Mouse (Mus musculus): ENCODE results near the gene Alyref.
"Not testable (repeated sequence)": the region's sequence is repeated elsewhere in the genome, so short reads cannot be mapped to it uniquely, and the experiment has no call there.

The Alyref gene

DNA sequence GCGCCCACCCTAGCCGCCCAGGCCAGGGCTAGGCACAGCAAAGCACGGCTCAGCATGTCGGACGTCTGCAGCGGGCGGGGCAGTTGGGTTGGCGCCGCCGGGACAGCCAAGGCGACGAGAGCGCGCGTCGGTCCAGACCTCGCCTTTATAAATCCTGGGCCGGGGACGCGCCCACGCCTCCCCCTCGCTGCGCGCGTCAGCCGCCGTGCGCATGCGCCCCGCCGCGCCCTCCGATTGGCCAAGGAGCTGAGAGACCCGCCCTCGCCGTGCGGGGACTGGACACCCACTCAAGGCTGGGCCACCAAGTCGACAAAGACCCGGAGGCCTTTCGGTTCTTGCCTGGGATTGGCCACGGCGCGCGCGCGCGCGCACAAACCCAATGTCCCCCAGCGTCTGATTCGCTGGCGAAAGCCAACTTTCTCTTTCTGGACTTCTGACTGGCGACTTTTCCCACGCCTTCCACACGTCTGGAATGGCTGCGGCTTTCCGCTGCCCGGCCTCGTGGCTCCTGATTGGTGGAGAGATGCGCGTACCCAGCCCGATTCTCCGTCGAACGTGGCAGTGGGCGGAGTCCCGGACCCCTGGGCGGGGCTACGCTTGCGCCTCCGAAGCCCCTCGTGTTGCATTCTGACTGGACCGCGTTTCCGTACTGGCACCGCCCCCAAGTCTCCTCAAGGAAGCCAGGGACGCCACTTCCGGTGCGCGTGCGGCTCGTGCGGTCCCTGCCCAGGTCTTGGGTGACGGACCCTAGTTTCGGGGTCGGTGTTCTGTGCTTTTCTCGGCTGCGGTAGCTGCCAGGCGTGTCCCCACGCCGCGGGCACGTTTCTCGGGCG is 25.2 kb downstream of the Alyref start, which contains the start of gene P4hb:
Gene P4hb (minus strand): TSS at position 502 of the 833 bp plus-strand sequence.
- DNase-seq, result peak; percentile 100

DNA sequence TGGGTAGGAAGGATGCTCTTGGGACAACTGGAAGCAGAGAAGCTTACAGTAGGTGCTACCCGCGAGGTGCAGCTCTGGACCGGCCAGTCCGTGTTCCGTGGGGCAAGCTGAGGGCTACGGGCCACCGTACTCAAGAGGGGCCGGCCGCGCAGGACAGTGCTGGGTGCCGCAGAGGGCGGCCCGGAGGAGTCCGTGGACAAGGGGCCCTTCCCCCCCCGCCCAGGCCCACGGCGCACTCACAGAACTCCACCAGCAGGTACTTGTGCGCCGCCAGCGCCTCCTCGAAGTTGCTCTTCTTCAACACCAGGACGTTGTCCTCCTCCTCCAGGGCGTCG is 25.8 kb downstream of the Alyref start:
- peak in 1 of 2 experiments; percentile 41 for DNase-seq

DNA sequence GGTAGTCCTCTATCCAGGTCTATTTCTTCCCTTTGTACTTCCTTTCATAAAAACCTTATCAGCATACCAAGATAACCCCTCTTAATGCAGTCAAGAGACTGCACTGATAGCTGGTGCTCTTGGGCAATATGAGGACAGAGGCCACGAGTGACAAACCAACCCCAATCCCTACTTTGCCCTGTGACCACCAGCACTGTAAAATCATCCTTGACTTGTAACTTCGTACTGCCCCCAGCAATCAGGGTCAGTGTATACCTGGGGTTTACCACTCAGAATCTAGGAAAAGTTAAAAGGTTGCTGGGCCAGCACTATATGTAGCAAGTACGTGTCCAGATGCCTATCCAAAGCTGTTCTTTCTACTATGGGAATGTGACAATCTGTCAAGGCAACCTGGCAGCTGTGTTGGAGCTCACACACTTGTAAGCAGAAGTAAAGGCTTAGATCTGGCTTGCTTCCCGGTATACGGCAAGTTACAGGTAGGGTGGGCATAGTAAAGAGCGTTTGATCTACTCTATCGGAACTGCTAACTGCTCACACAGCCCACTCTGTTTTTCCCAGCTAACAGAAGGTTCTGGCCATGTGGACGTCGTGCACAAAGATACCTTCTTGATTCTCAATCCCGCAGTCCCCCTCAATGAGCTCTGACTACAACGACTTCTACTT is 26.3 kb downstream of the Alyref start:
- no peak for DNase-seq

GRCm38 (mm10) chr11:120571122-120571521 is 27.0 kb downstream of the Alyref start:
- no peak for DNase-seq

- DNase-seq, result no peak
Observed at GRCm38 (mm10) chr11:120568324-120568723, 29.8 kb downstream of the Alyref start.

- DNase-seq, result no peak
Observed at GRCm38 (mm10) chr11:120565114-120565513, 33.1 kb downstream of the Alyref start.

DNA sequence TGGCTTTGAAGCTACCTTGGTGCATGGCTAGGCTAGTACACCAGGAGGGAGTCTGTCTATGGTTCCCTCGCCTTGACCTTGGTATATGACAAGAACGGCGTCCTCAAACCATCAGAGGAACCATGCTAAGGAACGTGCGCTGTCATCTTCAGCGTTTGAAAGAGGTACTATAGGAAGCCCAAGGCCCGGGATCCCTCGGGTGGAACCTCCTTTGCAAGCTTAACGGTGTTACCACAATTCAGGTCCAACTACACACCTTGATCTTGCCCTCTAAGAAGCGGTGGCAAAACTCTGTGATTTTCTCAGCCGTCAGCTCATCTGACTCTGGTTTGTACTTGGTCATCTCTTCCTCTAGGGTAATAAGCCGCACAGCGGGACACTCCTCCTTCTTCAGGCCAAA is 35.2 kb downstream of the Alyref start:
- no peak for DNase-seq

DNA sequence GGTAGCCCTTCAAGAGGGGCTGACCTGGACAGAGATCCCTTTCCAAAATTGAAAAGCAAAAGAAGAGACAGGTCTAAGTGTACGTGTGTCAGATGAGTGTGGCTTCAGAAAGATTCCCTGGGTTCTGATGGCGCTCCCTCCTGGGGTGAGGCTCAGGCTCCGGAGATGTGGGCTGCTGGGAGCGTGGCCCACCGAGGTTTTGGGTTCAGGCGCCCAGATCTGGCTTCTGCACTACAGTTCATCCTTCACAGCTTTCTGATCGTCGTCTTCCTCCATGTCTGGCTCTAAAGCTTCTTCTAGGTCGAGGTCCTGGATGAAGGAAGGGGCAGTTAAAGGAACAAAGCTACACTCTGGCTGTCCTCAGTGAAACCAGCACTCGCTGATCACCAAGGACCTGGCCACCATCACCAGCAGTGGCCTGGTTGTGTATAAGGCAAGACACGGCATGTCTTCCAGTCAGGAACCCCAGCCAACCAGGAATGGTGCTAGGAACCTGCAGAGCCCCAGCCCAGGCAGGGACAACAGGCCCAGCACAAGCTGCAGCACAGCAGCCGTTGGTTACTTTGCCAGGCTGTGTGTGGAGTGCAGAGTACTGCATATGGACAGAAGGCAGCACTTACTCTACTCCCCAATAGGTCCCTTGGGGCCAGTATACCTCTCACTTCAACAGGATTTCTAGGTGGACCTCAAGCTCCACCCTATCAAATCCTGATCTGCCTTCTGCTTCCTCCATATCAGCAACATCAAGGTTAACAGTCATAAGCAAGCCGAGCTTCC is 37.0 kb downstream of the Alyref start:
- no peak for DNase-seq

GRCm38 (mm10) chr11:120558843-120559242 is 39.3 kb downstream of the Alyref start:
- not testable (repeated sequence) for DNase-seq

DNA sequence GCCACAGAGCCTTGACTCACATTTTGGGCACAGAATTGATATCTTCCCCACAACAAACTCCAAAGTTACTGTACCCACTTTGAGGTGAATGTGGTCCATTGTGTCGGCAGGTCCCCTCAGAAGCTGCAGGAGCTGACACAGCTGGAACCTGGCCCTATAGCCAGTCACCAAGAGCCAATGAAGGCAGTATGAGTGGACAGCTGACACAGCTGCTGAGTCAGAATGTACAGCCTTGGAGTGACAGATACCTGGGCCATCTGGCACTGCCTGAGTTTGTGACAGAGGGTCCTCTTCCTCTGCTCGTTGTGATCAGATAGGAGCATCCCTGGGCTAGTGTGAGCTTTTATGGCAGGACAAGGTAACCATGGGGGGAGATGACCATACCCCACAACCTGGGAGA is 42.9 kb downstream of the Alyref start:
- DNase-seq, result no peak

DNA sequence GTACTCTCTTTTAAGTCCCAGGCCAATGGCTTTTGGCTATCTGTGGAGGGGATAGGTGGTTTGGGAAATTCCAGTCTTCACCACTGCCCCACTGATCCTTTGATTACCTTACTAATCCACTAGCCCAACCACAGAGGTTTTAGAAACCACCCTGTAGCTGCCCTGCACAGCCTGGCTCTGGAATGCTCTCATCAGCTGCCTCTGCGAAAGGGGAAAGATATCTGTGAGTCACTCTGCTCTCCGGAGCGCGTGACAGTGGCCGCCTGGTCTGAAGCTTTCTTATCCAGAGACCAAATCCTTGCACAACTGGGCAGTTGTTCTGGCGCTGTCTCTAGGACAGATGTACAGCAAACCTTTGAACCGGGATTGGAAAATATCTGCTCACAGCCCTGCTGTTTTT is 43.3 kb downstream of the Alyref start:
- no peak for DNase-seq

DNA sequence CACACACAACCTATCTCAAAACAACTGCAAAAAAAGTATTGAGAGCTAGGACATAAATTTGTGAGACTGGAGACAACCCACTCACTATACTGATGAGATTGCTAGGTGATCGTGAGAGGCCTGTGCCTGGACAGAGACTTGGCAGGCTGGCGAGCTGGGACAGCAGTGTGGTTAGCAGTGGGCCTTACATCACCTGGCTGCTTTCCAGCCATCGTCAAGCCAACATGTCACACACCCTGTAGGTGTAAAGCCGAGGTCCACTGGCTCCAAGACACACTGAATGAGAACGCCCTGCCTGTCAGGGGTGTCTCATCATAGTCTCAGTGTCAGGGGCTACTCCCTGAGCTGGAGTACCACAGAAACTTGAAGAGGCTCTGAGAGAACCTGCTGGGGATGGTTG is 45.4 kb downstream of the Alyref start:
- no peak for DNase-seq

GRCm38 (mm10) chr11:120550810-120551440 is 47.2 kb downstream of the Alyref start, which contains the start of gene Ppp1r27:
TSS of gene Ppp1r27 (minus strand) at chr11:120551132.
- no peak for DNase-seq

DNA sequence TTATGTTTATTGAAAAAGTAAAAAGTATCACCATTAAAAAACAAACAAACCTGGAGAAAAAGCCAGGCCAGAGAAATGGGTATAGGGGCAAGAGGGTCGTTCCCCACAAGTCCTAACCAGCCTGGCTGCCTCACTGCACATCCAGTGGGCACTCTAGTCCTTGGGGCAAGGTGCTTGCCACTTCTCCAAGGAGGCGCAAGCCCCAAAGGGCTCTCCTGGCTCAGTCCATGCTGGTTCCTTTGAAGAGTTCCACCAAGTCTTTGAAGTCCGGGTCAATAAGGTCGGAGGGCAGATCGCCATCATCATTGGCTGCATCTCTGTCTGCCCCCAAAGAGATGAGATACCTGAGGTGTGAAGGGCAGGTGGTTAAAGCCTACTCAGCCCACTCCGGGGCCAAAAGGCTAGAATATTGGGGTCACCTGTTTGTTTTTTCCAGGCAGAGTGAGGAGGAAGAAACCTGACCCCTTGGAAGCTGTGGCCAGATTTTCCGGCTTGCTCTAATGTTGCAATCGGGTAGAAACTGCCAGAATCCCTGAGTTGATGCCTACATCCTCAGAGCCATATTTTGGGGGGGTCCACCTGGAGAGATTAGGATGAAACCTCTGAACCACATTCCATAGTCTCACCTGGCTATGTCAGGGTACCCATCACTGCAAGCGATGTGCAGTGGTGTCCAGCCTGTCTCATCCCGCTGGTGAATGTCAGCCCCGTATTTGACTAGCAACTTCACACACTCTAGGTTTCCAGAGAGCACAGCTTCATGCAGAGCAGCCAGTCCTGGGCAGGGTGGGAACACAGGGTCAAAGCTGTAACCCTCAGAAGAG is 48.0 kb downstream of the Alyref start:
- DNase-seq, result no peak

DNA sequence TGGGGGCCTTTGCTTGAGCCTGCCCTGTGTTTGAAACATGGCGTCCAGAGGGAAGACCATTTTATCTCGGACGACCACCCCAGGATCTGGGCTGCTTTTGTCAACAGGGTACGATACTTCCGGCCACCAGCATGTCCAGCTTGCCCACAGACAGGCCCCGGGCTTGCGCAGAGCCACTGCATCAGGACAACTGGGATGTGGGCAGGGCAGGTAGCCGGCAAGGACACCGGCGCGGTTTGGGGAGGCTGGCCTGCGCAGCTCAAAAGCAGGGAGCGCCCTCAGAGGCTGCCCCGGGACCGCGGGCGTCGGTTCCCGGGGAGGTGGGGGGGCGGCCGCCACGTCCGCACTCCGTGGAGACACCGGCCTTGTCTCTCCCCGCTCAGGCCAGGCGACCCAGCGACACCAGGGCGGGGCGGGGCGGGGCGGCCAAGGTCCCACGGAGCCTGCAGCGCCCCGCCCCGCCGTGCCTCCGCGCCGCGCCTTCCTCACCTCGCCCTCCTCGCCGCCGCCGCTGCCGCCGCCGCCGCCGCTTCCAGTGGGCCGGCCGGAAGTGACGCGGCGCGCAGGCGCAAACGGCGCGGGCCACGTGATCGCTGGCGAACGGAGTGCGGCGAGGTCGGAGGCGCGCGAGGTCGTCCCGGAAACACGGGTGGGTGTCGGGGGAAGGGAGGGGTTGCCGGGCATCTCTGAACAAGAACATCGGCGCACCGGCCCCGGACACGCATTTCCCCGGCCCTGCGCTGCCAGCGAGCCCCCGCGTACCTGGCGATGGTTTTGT is 48.8 kb downstream of the Alyref start, which contains the start of gene Mcrip1:
Gene Mcrip1 (minus strand): TSS at position 560 of the 778 bp plus-strand sequence.
- peak; percentile 96 to 97 for DNase-seq

DNA sequence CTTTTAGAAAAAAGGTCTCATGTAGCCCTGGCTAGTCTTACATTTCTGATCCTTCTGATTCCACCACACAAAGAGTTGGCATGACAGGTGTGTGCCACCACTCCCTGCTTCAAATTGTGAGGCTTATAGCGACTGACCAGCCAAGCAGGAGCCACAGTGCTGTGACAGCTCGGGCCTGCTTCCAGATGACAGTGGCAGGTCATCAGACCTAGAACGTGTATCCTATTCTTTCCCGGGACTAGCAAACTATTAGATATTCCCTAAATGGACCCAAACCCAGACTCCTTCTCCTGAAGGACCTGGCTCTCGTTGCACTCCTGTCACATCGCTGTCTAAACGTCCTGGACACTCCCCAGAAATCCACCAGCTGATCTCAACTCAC is 49.4 kb downstream of the Alyref start:
- no peak for DNase-seq

- DNase-seq, result no peak
Observed at GRCm38 (mm10) chr11:120548214-120548613, 50.0 kb downstream of the Alyref start.

DNA sequence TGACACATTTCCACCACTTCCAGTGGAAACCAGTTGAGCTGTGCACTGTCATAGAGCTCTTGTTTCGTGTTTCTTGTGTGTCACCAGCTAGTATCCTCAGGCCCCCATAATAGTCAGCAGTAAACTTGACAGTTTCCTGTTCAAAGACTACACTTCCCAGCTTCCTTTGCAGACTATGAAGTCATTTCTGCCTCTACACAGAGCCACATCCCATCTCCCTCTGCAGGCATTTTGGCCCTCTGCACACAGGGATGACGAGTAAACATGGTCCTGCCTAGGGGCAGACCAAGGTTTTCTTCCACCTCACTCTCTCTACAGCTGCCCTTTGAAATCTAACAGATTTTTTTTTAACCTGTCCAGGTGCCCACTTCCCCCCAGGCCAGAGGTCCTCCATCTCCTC is 50.7 kb downstream of the Alyref start:
- no peak for DNase-seq

- DNase-seq, result peak in 1 of 2 experiments; percentile 35
Observed at GRCm38 (mm10) chr11:120545964-120546363, 52.2 kb downstream of the Alyref start.

GRCm38 (mm10) chr11:120542376-120542775 is 55.8 kb downstream of the Alyref start:
- DNase-seq, result no peak

All from cerebellum, postnatal 14 days (tissue).